Mouse (Mus musculus) heart, postnatal 10 days (tissue): ENCODE data around the gene Ccdc33. TPM values are rescaled to one million over a fixed set of nuclear protein-coding genes. Genes with fewer than 3 reads are reported as not detected.

Experiments
- DNase-seq, 2 experiments: peaks; one replicate each; pipeline ENCODE4 v3.0.0; 2021
- intact Hi-C: fragments of 180-260 bp; cut with DNase I; formaldehyde crosslinking; loops from one replicate; pipeline ENCODE4 v1.15.1; 2025
- total RNA-seq, 2 experiments: library from RNA; stranded (reverse); gene quantifications; 2 replicates each; pipeline ENCODE4 v1.2.3; 2021

The Ccdc33 gene
- total RNA-seq, 2 experiments from 2014 or later: not detected

DNA sequence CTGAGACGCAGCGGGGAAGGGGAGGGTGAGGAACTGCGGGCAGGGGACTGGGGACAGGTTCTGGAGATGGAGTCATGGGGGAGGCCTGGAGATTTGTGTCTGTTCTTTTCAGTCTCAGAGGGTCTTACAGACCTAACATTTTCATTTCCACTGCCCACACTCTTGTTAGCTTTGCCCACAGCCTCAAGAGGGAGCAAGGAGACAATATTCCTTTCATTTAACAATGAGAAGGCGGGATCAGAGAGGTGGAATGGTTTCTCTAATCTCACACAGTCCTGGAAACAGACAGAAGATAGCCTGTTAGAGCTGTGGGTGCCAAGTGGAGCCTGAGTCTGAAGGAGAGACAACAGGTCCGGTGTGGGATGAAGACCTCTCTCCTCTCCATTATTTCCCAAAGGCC lies 66.7 kb downstream of the Ccdc33 start:
- intact Hi-C loops: no loop called here

GRCm38 (mm10) chr9:58049861-58050260 lies 68.8 kb downstream of the Ccdc33 start:
- no peak for DNase-seq
- intact Hi-C loops: no loop called here

More for the DNA sequence above, 66.7 kb downstream of the Ccdc33 start:
- DNase-seq: no peak

DNA sequence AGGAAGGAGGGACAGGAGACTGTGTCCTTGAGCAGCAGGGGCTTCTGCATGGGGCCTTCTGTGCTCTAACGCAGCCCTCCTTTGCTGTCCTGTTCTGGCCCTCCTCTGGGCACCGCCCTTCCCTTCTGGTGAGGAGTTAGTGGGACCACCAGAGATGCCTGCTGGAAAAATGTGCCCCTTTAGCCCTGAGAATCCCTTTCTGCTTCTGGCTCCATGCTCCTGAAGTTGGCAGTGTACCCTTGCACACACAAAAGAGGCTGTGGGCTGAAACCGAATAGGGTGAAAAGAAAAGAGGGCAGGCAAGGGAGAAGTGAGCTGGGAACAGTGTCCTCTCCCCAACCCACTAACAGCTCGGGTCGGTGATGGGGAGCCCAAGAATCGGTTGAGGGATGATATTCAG lies 69.4 kb downstream of the Ccdc33 start:
- no peak for DNase-seq
- intact Hi-C loops: no loop called here

GRCm38 (mm10) chr9:58048621-58049020 lies 70.0 kb downstream of the Ccdc33 start:
- intact Hi-C loops: no loop called here
- DNase-seq: no peak

GRCm38 (mm10) chr9:58047061-58047460 lies 71.6 kb downstream of the Ccdc33 start:
- intact Hi-C loops: no loop called here
- no peak for DNase-seq

- intact Hi-C loops: no loop called here
- DNase-seq: no peak
These were observed 73.0 kb downstream of the Ccdc33 start for GRCm38 (mm10) chr9:58045646-58046045.

GRCm38 (mm10) chr9:58044828-58045227 lies 73.8 kb downstream of the Ccdc33 start:
- intact Hi-C loops: no loop called here
- no peak for DNase-seq

GRCm38 (mm10) chr9:58043496-58044017 lies 75.1 kb downstream of the Ccdc33 start:
- intact Hi-C loops: no loop called here
- DNase-seq: peak; percentile 72 to 73

DNA sequence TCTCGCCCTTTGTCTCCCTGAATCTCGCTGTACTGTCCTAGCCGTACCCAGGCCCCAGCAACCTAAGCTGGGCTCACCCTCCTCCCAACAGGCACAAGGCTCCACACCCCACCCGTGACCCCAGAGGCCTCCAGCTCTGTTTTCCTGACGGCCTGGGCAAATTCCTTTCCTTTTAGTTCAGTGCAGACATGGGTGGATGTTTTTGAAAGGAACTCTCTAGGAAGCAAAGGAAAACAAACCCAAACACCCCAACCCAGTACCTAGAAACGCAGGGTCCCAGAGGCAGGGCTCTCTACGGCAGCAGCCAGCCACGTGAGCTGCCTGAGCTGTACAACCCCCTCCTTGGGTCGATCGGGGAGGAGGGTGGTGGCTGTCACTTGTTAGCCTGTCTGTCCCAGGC lies 76.2 kb downstream of the Ccdc33 start:
- peak; percentile 48 to 52 for DNase-seq

GRCm38 (mm10) chr9:58040977-58041376 lies 77.6 kb downstream of the Ccdc33 start:
- intact Hi-C loops: no loop called here
- no peak for DNase-seq

More for the DNA sequence above, 76.2 kb downstream of the Ccdc33 start:
- intact Hi-C loops: no loop called here

GRCm38 (mm10) chr9:58038500-58039168 lies 80.0 kb downstream of the Ccdc33 start:
- DNase-seq: peak; percentile 82 to 87
- intact Hi-C loops: loop anchor here (1.0 to 5.0 kb wide), 4 partner anchors 112 to 242 kb away; partner anchors contain the start of genes Islr and Islr2

- DNase-seq: no peak
- intact Hi-C loops: loop anchor here (5.0 kb wide), 1 partner anchor 230 kb away; no protein-coding TSS in a partner anchor
These were observed 81.7 kb downstream of the Ccdc33 start for GRCm38 (mm10) chr9:58036961-58037360.

GRCm38 (mm10) chr9:58035951-58036698 lies 82.5 kb downstream of the Ccdc33 start:
- DNase-seq: no peak
- intact Hi-C loops: loop anchor here (5.0 kb wide), 1 partner anchor 231 kb away; no protein-coding TSS in a partner anchor

DNA sequence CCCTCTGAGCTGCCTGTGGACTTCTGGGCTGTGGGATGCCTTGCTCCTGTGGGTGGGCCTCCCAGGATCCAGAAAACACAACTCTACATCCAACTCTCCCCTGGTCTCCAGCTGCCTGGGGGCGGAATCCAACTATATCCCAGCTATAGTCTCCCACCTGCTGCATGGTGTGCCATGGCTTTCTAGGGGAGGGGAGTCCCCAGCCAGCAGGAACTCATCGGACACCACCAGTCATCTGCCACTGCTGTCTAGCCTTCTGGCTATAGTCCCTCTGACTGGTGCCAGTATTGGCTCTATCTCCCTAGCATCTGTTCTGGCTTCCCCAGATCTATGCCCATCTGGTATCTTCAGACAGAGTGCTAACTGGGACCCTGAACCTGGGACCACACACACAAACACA lies 83.1 kb downstream of the Ccdc33 start:
- DNase-seq: no peak
- intact Hi-C loops: loop anchor here (5.0 kb wide), 1 partner anchor 232 kb away; no protein-coding TSS in a partner anchor

- intact Hi-C loops: no loop called here
- no peak for DNase-seq
These were observed 86.7 kb downstream of the Ccdc33 start for GRCm38 (mm10) chr9:58031895-58032294.

GRCm38 (mm10) chr9:58029635-58030034 lies 89.0 kb downstream of the Ccdc33 start:
- intact Hi-C loops: no loop called here
- no peak for DNase-seq

DNA sequence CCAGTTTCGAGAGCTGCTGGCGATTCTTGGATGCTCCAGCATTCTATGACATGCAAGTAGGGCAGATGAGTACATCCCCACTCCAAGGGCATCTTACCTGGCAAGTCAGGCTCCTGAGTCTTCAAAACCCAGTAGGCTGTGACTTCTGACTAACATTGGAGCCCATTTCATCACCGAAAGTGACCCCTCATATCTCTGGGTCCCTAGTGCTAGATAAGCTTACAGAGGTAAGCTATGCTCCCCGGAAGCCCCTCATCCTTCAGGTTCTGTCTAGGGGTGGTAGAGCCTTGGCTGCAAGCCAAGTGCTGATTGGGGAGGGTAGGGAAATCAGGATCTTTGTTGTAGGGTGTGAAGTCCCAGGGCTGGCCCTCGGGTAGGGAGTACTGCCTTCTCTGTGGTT lies 89.8 kb downstream of the Ccdc33 start:
- no peak for DNase-seq
- intact Hi-C loops: no loop called here

DNA sequence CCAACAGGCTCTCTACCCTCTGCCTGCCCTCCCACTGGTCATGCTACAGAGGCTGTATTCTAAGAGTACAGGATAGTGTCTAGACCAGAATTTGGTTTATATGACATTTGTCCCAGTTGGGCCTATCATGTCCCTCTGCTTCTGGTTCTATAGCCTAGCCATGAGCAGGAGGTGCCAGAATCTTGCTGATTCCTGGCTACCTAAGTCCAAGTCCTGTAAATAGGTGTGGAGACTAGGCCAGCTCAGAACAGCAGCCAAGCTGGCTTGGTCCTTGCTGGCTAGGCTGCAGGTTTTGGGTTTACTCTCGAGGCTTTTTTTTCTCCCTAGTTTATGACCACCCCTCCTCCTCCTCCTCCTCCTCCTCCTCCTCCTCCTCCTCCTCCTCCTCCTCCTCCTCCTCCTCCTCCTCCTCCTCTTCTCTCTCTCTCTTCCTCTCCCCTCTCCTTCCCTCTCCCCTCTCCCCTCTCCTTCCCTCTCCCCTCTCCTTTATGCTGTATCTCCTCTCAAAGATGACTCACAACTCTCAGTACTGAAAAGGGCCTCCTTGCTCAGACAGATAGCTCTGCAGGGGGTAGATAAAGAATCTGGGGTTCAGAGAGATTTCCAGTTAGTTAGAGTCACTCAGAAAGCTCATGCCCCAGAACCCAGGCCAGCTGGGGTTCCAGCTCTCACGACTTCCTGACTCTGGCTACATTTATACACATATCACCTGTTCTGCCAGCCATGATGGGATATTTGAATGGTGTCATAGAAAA lies 91.0 kb downstream of the Ccdc33 start:
- no peak for DNase-seq
- intact Hi-C loops: no loop called here

- intact Hi-C loops: no loop called here
- DNase-seq: no peak
These were observed 92.6 kb downstream of the Ccdc33 start for GRCm38 (mm10) chr9:58025995-58026394.

GRCm38 (mm10) chr9:58018385-58018784 lies 100.2 kb downstream of the Ccdc33 start:
- DNase-seq: no peak
- intact Hi-C loops: no loop called here

- no peak for DNase-seq
- intact Hi-C loops: no loop called here
These were observed 101.7 kb downstream of the Ccdc33 start for GRCm38 (mm10) chr9:58016962-58017361.
